Mouse (Mus musculus) gastrocnemius, adult 2 months (tissue): ENCODE measurements around the gene Tac4. TPM values are rescaled to one million over a fixed set of nuclear protein-coding genes. Genes with fewer than 3 reads are reported as not detected.
A peak's percentile ranks its signal among the peaks of the same experiment; 100 is the strongest.

Source experiments
- DNase-seq: peaks from one replicate; pipeline ENCODE4 v3.0.0; 2022
- H3K27ac ChIP-seq: fragments of 200-600 bp; 2 replicates; pipeline ENCODE4 v1.8.1; 2022; ENCODE audit warnings: mild to moderate bottlenecking
- H3K4me3 ChIP-seq: fragments of 200-600 bp; 2 replicates; pipeline ENCODE4 v1.8.1; 2022; ENCODE audit warnings: mild to moderate bottlenecking, moderate library complexity
- CTCF ChIP-seq: fragments of 200-600 bp; IDR thresholded peaks from 2 replicates; pipeline ENCODE4 v1.8.1; 2022; ENCODE audit warnings: antibody characterized with exemption, mild to moderate bottlenecking, moderate library complexity
- intact Hi-C: fragments of 180-260 bp; cut with DNase I; formaldehyde crosslinking; loops from one replicate; pipeline ENCODE4 v1.15.1; 2025
- total RNA-seq, 2 experiments: library from RNA; stranded (reverse); gene quantifications; 2 replicates each; pipeline ENCODE4 v1.2.3; 2021

Tac4 gene
- total RNA-seq, 2 experiments from 2014 or later = not detected

- DNase-seq = peak; percentile 61
- Histone ChIP-seq H3K27ac (0 out of 2 replicates have a peak overlapping the region, but pooled peaks have one; percentile 20), H3K4me3 (no peak overlapping the region)
- intact Hi-C loops = no loop called here
- no peak for TF ChIP-seq CTCF
These were observed 5.4 kb downstream of the Tac4 start for GRCm38 (mm10) chr11:95266540-95267245.

GRCm38 (mm10) chr11:95273661-95274060 is 12.3 kb downstream of the Tac4 start:
- no peak for TF ChIP-seq CTCF
- no peak for DNase-seq
- intact Hi-C loops = no loop called here
- H3K4me3 ChIP-seq = no peak overlapping the region
- H3K27ac ChIP-seq = no peak overlapping the region

- DNase-seq = no peak
- Histone ChIP-seq H3K4me3 (no peak overlapping the region), H3K27ac (0 out of 2 replicates have a peak overlapping the region, but pooled peaks have one; percentile 20)
- no peak for TF ChIP-seq CTCF
- intact Hi-C loops = no loop called here
These were observed 13.3 kb downstream of the Tac4 start for GRCm38 (mm10) chr11:95274613-95275012.

- intact Hi-C loops = no loop called here
These were observed 14.7 kb downstream of the Tac4 start for GRCm38 (mm10) chr11:95276056-95276455.

GRCm38 (mm10) chr11:95279061-95279659 is 17.8 kb downstream of the Tac4 start:
- Histone ChIP-seq H3K27ac (no peak overlapping the region), H3K4me3 (no peak overlapping the region)
- DNase-seq = no peak
- TF ChIP-seq CTCF = peak; percentile 20; the same call in 1 of the 2 replicates
- intact Hi-C loops = no loop called here

More at GRCm38 (mm10) chr11:95276056-95276455, 14.7 kb downstream of the Tac4 start:
- no peak overlapping the region for H3K27ac ChIP-seq
- DNase-seq = no peak
- TF ChIP-seq CTCF = no peak
- H3K4me3 ChIP-seq = no peak overlapping the region

GRCm38 (mm10) chr11:95282331-95282730 is 21.0 kb downstream of the Tac4 start:
- H3K27ac ChIP-seq = no peak overlapping the region
- no peak overlapping the region for H3K4me3 ChIP-seq
- no peak for TF ChIP-seq CTCF
- no peak for DNase-seq
- intact Hi-C loops = no loop called here

GRCm38 (mm10) chr11:95291998-95292397 is 30.7 kb downstream of the Tac4 start:
- DNase-seq = no peak
- intact Hi-C loops = no loop called here
- TF ChIP-seq CTCF = no peak
- Histone ChIP-seq H3K4me3 (no peak overlapping the region), H3K27ac (no peak overlapping the region)

GRCm38 (mm10) chr11:95293017-95293624 is 31.8 kb downstream of the Tac4 start:
- no peak overlapping the region for H3K4me3 ChIP-seq
- intact Hi-C loops = no loop called here
- H3K27ac ChIP-seq = no peak overlapping the region
- TF ChIP-seq CTCF = no peak
- DNase-seq = no peak

- intact Hi-C loops = loop anchor here (5.0 kb wide), 1 partner anchor 38 kb away; no protein-coding TSS in a partner anchor
- TF ChIP-seq CTCF = no peak
- Histone ChIP-seq H3K4me3 (no peak overlapping the region), H3K27ac (no peak overlapping the region)
- DNase-seq = no peak
These were observed 34.4 kb downstream of the Tac4 start for GRCm38 (mm10) chr11:95295736-95296135.

- Histone ChIP-seq H3K4me3 (no peak overlapping the region), H3K27ac (no peak overlapping the region)
- intact Hi-C loops = loop anchor here (5.0 kb wide), 1 partner anchor 41 kb away; no protein-coding TSS in a partner anchor
- TF ChIP-seq CTCF = peak; percentile 82
- DNase-seq = no peak
These were observed 36.8 kb downstream of the Tac4 start for GRCm38 (mm10) chr11:95298146-95298545.

- Histone ChIP-seq H3K4me3 (no peak overlapping the region), H3K27ac (no peak overlapping the region)
- no peak for DNase-seq
- intact Hi-C loops = loop anchor here (5.0 kb wide), 1 partner anchor 43 kb away; no protein-coding TSS in a partner anchor
- TF ChIP-seq CTCF = no peak
These were observed 38.6 kb downstream of the Tac4 start for GRCm38 (mm10) chr11:95299886-95300285.

GRCm38 (mm10) chr11:95301772-95302171 is 40.4 kb downstream of the Tac4 start:
- intact Hi-C loops = no loop called here
- no peak for DNase-seq
- no peak for TF ChIP-seq CTCF
- H3K27ac ChIP-seq = no peak overlapping the region
- H3K4me3 ChIP-seq = no peak overlapping the region

- Histone ChIP-seq H3K27ac (no peak overlapping the region), H3K4me3 (no peak overlapping the region)
- DNase-seq = no peak
- intact Hi-C loops = no loop called here
- TF ChIP-seq CTCF = peak; percentile 32; the same call in 1 of the 2 replicates
These were observed 44.3 kb downstream of the Tac4 start for GRCm38 (mm10) chr11:95305600-95305999.
